Mouse (Mus musculus): ENCODE data around the gene Itga7. TPM values are rescaled to one million over a fixed set of nuclear protein-coding genes. Genes with fewer than 3 reads are reported as not detected.

Itga7 gene
- total RNA-seq, 2 experiments from 2014 or later = 14.2 to 14.9 TPM

DNA sequence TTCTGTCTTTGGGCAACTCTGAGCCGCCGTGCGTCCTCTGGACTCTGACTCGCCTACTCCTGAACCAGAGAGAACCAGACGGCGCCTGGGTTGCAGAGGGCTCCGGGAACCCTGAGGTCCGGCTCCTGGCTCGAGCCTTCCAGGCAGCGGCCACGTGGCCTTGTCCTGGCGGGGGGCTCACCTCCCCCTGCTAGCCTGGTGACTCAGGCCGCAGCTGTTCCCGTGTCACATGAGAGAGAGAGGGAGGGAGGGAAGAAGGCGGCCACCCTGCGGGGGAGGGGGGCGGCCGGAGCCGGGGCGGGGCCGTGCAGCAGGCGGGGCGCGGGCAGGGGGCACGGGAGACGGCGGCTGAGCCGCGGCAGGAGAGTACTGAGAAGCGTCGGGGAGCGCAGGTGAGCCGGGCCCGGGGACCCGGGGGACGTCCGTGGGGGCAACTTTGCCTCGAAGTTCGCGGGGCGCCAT lies 24.0 kb upstream of the Itga7 start:
- peak; percentile 69 to 91 for DNase-seq (ENCODE audit: extremely low spot score in 1 of 2, low spot score in 2 of 2)
- intact Hi-C loops (cut with DNase I) = no loop called here

DNA sequence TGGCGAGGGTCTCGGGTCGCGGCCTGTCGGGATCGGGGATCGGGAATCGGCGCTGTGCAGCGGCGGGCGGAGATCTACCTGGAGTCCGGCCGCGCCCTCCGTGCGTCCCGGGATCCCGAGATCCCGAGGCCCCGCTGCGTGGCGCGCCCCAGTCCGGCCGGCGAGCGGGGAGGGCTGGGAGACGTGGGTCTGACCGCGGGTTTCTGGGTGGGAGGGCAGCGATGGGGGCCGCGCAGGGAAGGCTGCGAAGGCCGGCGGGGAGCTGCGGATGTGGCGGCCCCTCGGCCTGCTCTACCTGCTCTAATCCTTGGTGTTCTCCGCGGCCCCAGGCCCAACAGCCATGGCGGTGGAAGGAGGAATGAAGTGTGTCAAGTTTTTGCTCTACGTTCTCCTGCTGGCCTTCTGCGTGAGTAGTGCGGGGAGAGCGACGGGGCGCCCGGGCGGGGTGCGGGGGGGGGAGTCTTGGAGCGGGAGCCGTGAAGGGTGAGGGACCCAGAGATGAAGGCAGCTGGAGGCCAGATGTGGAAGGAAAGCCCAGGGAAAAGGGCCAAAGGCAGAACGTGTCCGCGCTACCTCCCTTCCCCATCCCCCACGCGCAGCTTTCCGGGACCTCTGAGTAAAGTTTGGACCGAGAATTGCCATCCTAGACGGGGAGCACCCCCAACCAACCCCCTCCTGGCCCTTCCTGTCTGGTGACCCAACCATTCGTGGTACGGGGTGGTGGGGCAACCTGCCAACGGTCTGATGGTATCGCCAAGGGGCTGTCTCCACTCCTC lies 23.4 kb upstream of the Itga7 start:
- intact Hi-C loops (cut with DNase I) = no loop called here
- DNase-seq (ENCODE audit: extremely low spot score in 1 of 2, low spot score in 2 of 2) = peak in 1 of 2 experiments; percentile 79

DNA sequence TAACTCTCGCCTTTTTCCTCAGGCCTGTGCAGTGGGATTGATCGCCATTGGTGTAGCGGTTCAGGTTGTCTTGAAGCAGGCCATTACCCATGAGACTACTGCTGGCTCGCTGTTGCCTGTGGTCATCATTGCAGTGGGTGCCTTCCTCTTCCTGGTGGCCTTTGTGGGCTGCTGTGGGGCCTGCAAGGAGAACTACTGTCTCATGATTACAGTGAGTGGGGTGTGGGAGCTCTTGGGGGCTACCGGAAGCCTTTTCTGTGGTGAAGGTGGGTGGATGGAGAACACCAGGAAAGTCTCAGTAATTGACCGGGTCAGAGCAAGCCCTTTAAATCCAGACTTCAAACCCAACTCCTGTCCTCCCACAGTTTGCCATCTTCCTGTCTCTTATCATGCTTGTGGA lies 22.2 kb upstream of the Itga7 start:
- DNase-seq (ENCODE audit: extremely low spot score in 1 of 2, low spot score in 2 of 2) = no peak
- intact Hi-C loops (cut with DNase I) = no loop called here

- DNase-seq (ENCODE audit: extremely low spot score in 1 of 2, low spot score in 2 of 2) = no peak
- intact Hi-C loops (cut with DNase I) = no loop called here
Observed at GRCm38 (mm10) chr10:128912268-128912667, 21.4 kb upstream of the Itga7 start.

DNA sequence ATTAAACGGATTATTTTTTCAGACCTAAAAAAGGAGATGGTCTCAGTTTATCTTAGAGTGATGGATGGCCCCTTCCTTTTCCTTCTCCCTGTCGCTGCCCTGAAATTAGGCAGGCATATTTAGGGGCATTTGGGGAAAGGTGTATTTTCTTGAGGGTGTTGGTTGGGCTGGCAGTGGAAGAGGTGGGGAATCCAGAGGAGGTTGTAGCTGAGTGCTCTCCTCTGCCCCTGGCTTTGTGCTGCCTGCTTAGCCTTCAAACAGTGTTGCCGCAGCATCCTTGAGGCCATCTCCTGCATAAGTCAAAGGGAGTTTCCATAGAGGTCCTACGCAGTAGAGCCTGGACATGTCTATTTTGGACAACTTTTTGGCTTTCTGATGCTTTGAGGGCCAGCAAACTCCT lies 20.8 kb upstream of the Itga7 start:
- no peak for DNase-seq (ENCODE audit: extremely low spot score in 1 of 2, low spot score in 2 of 2)
- intact Hi-C loops (cut with DNase I) = no loop called here

DNA sequence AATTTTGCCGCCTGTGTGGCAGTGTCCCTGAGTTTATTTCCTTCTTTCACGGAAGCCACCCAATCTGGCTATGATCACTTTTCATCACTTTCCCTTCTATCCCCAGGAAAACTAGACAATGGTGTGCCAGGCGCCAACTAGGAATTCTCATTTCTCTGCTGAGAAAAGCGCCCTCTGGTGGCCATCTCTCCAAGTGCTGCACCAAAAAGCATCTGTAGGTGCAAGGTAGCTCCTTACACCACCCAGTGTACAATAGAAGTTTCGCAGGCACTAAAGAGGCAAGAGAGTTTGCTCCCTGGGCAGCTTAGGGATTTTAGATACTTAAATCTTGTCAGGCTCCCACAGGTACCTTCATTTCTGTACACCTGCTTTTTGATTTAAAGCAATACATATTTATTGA lies 20.4 kb upstream of the Itga7 start:
- peak; percentile 81 to 87 for DNase-seq (ENCODE audit: extremely low spot score in 1 of 2, low spot score in 2 of 2)
- intact Hi-C loops (cut with DNase I) = no loop called here

DNA sequence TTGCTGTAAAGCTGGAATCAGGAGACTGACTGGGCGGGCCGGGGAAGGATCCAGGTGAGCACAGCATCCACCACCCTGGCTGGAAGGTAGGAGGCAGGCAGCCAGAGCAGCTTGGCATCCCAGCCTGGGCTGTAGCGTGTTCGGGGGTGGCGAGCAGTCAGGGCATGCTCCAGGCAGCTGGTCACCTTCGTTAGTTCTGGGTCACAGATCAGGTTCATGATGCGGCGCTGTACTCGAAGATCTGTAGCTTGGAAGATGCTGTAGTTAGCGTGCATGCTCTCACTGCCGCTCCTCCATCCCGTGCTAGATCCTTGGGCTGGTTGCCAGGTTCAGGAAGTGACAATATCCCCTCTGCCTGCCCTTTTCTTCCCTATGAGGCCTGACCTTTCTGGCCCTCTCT lies 19.9 kb upstream of the Itga7 start:
- intact Hi-C loops (cut with DNase I) = no loop called here
- DNase-seq (ENCODE audit: extremely low spot score in 1 of 2, low spot score in 2 of 2) = peak in 1 of 2 experiments; percentile 40

GRCm38 (mm10) chr10:128915550-128915949 lies 18.1 kb upstream of the Itga7 start:
- intact Hi-C loops (cut with DNase I) = no loop called here
- DNase-seq (ENCODE audit: extremely low spot score in 1 of 2, low spot score in 2 of 2) = no peak

- intact Hi-C loops (cut with DNase I) = no loop called here
- no peak for DNase-seq (ENCODE audit: extremely low spot score in 1 of 2, low spot score in 2 of 2)
Observed at GRCm38 (mm10) chr10:128916665-128917064, 17.0 kb upstream of the Itga7 start.

GRCm38 (mm10) chr10:128917400-128917799 lies 16.2 kb upstream of the Itga7 start:
- no peak for DNase-seq (ENCODE audit: extremely low spot score in 1 of 2, low spot score in 2 of 2)
- intact Hi-C loops (cut with DNase I) = no loop called here

- peak in 1 of 2 experiments; percentile 80 for DNase-seq (ENCODE audit: extremely low spot score in 1 of 2, low spot score in 2 of 2)
- intact Hi-C loops (cut with DNase I) = no loop called here
Observed at GRCm38 (mm10) chr10:128918246-128918645, 15.4 kb upstream of the Itga7 start.

GRCm38 (mm10) chr10:128919203-128919631 lies 14.4 kb upstream of the Itga7 start:
- DNase-seq (ENCODE audit: extremely low spot score in 1 of 2, low spot score in 2 of 2) = no peak
- intact Hi-C loops (cut with DNase I) = no loop called here

- no peak for DNase-seq (ENCODE audit: extremely low spot score in 1 of 2, low spot score in 2 of 2)
- intact Hi-C loops (cut with DNase I) = no loop called here
Observed at GRCm38 (mm10) chr10:128919966-128920365, 13.7 kb upstream of the Itga7 start.

DNA sequence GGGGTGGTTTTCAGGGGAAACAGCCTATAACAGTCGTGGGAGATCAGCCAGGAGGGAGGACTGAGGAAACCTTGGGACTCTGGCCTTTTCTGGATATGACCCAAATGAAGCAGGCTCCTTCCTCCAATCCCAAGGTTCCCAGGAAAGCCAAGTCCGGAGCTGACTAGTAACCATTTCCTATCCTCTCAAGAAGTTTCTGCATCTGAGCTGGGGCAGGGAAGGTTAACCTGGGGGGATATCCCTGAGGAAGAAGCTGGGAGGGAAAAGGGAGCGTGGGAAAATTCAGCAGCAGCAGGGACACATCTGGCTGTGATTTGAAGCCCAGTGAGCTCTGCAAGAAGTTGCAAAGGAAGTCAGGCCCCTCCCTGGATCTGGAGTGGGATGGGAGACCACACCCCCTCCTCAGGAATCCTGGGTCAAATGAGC lies 12.9 kb upstream of the Itga7 start:
- intact Hi-C loops (cut with DNase I) = no loop called here
- peak in 1 of 2 experiments; percentile 72 for DNase-seq (ENCODE audit: extremely low spot score in 1 of 2, low spot score in 2 of 2)

GRCm38 (mm10) chr10:128921251-128921650 lies 12.4 kb upstream of the Itga7 start:
- intact Hi-C loops (cut with DNase I) = no loop called here
- no peak for DNase-seq (ENCODE audit: extremely low spot score in 1 of 2, low spot score in 2 of 2)

DNA sequence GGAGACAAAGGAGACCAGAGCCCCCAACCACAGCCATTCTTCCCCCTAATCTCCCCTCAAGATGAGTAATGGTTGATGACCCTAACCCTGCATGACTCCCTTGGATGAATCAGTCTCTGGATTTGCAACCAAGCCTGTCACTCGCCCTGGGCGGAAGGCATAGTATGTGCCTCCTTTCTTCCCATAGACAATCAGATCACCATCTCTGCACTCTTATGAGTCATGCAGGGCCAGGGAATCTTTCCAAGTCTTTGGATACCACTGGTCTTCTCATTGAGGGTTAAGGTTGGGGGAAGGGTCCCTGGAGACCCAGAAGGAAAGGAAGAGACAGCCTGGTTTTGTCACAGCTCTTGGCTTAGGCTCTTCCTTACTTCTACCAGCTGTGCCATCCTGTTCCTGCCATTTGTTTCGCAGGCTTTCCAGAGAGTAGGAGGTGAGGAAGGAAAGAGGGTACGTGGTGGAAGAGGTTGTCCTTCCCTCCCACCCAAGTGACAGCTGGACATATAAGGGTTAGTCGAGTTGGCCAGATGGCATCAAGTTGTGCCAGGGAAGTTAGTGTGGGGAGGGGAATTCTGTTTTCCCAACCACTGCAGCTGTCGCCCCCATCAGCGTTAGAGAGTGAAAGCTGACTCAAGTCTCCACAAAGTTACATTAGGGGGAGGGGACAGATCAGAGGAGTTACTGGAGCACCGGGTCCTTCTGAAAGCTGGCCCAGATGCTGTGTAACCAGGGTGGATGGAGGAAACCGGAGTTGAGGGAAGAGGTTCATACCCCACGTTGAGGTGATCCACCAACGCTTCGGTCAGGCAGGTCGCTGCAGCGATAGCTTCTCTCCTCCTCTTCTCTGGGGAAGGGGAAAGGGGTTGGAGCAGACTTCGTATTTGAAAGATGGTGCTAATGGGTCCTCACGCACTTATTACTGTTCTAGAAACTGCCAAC lies 11.5 kb upstream of the Itga7 start:
- DNase-seq (ENCODE audit: extremely low spot score in 1 of 2, low spot score in 2 of 2) = no peak

GRCm38 (mm10) chr10:128922822-128923012 lies 10.9 kb upstream of the Itga7 start, which contains the start of gene Rdh5:
Gene Rdh5, minus strand, starts transcription at chr10:128922888.
- DNase-seq (ENCODE audit: extremely low spot score in 1 of 2, low spot score in 2 of 2) = no peak

More for the DNA sequence above, 11.5 kb upstream of the Itga7 start:
- intact Hi-C loops (cut with DNase I) = no loop called here

DNA sequence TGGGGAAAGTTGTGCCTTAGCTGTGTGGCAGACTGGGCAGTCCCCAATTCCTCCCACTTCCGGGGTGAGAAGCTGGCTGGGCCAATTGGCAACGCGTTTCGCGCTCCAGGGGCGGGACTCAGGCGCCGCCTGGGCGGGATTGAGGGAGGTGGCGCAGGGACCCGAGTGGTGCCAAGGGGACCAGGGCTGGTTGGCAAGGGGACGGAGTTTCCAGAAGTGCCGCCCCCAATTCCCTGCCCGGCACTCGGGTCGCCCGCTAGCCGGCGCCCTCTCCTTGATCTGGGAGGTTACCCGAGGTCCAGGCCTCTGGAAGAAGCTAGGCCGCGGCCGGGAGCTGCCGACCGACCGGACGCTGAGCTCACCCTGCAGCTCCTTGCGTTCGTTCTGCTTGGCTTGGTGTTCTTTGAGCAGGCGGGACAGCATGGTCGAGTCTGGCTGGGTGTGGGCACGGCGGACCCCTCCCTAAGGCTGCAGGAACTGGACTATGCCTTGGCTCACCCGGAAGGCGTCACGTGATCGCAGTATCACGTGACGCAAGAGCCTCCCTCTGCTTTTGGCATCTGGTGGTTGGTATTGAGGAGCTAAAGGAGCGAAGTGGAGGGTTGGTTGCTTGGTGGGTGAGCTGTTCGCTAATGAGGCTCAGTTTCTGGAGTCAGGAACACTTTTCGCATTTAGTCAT lies 10.5 kb upstream of the Itga7 start:
- intact Hi-C loops (cut with DNase I) = no loop called here

More at GRCm38 (mm10) chr10:128922822-128923012, 10.9 kb upstream of the Itga7 start, which contains the start of gene Rdh5:
- intact Hi-C loops (cut with DNase I) = no loop called here

DNA sequence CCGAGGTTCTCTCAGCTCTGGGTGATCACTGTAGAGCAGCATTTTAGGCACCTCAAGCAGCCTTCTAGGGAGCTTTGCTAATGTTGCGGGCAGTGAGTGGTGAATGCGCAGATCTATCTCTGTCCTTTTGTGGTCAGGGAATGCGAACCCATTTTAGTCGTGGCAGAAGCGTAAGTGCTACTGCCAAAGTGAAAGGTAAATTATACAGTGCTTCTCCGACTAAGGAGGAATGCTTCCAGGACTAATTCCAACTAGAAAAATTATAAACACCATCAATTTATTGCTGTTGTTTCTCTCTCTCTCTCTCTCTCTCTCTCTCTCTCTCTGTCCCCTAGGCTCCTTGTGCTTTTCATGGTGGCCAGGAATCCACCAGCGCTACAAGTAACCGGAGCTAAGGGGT lies 9.7 kb upstream of the Itga7 start, which contains the start of gene Bloc1s1:
TSS of gene Bloc1s1 (minus strand) at position 101 of the 400 bp plus-strand sequence.
- intact Hi-C loops (cut with DNase I) = no loop called here
- no peak for DNase-seq (ENCODE audit: extremely low spot score in 1 of 2, low spot score in 2 of 2)

More for the DNA sequence above, 10.5 kb upstream of the Itga7 start:
- DNase-seq (ENCODE audit: extremely low spot score in 1 of 2, low spot score in 2 of 2) = peak; percentile 92 to 96
